Mouse (Mus musculus) forebrain, embryonic 10.5 days (tissue): ENCODE measurements around the gene Sulf2. TPM values are rescaled to one million over a fixed set of nuclear protein-coding genes. Genes with fewer than 3 reads are reported as not detected.

ENCODE experiments used
- DNase-seq: peaks from one replicate; pipeline ENCODE4 v3.0.0-alpha.2; 2017; ENCODE audit warnings: low spot score; ENCODE audit errors: extremely low spot score
- H3K27ac ChIP-seq: fragments of 300-500 bp; sonication (generic); 2 replicates; pipeline ENCODE4 v1.5.1; 2016; ENCODE audit warnings: mild to moderate bottlenecking
- H3K27me3 ChIP-seq: fragments of 300-500 bp; sonication (generic); 2 replicates; pipeline ENCODE4 v1.6.1; 2016; ENCODE audit warnings: mild to moderate bottlenecking; ENCODE audit not compliant: poor library complexity, severe bottlenecking
- H3K36me3 ChIP-seq: fragments of 300-500 bp; sonication (generic); replicated peaks from 2 replicates; pipeline ENCODE4 v1.6.1; 2016; ENCODE audit warnings: mild to moderate bottlenecking, moderate library complexity
- H3K4me1 ChIP-seq: fragments of 300-500 bp; sonication (generic); 2 replicates; pipeline ENCODE4 v1.6.1; 2016
- H3K4me3 ChIP-seq: fragments of 300-500 bp; sonication (generic); 2 replicates; pipeline ENCODE4 v1.5.1; 2016; ENCODE audit warnings: mild to moderate bottlenecking, moderate library complexity
- H3K9me3 ChIP-seq: fragments of 300-500 bp; sonication (generic); 2 replicates; pipeline ENCODE4 v1.6.1; 2016; ENCODE audit warnings: mild to moderate bottlenecking, moderate library complexity
- WGBS: fragments of 180-500 bp; shearing (Covaris S2); methylation state at CpG from one replicate; pipeline ENCODE4 v1.1.7; 2016; 5-methylcytosine and 5-hydroxymethylcytosine counted together
- polyA plus RNA-seq: library from polyadenylated mRNA; unstranded; fragments of >200 nt; fragmentation: Nextera tagmentation; extraction: Ambion mirVana; gene quantifications from 2 replicates; pipeline ENCODE4 v1.2.1, GENCODE M21; 2016

Sulf2 gene
- polyA plus RNA-seq, 1 experiment from 2014 or later = 71.1 TPM

DNA sequence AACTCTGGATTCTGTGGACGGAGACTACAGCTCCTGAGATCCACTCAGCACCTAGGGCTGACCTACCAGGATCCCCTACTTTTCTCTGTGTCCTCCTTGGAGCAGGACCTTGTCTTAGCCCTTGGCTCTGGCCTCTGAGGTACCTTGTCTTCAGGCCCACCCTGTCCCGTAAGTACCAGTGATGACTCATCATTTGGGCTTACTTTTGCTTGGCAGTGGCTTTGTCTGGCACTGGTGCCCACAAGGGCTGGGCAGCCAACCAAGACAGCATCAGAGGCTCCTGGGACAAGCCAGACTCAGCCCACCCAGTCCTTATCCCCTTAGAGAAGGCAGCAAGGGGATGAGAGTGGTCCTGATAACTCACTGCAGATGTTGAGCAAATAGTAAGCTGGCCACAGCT, 11.9 kb upstream of the Sulf2 start:
- Histone ChIP-seq H3K4me3 (no peak overlapping the region), H3K9me3 (no peaks in the 10 kb centered on the region), H3K27me3 (peaks cover 81% of the 10 kb centered on the region), H3K27ac (peak overlapping the region; percentile 42), H3K4me1 (peaks cover 66% of the 10 kb centered on the region), H3K36me3 (no peaks in the 10 kb centered on the region)
- WGBS = 89% methylated on average over 2 of the region's 2 CpGs
- DNase-seq = no peak

DNA sequence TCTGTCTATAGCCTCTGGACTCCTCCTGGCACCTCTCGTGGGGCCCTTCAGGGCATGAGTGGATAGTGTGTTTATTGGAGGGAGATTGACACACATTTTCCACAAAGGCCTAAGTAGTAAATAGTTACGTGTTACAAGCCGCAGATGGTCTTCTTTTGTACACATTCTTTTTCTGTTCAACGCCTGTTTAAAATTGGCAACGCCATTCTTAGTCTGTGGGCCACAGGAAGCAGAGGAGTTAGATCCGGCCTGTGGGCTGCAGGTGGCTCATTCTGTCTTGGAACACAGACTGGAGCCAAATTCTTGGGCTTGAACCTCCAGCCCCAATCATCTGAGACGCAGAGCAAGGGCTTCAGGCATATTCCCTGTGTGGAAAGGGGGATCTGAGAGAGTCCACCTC, 9.9 kb upstream of the Sulf2 start:
- Histone ChIP-seq H3K4me1 (peaks cover 56% of the 10 kb centered on the region), H3K27ac (no peak overlapping the region), H3K4me3 (no peak overlapping the region), H3K9me3 (no peaks in the 10 kb centered on the region), H3K36me3 (no peaks in the 10 kb centered on the region), H3K27me3 (peaks cover 71% of the 10 kb centered on the region)
- WGBS = 85% methylated on average over 7 of the region's 7 CpGs
- DNase-seq = no peak

GRCm38 (mm10) chr2:166164601-166165000, 9.1 kb upstream of the Sulf2 start:
- Histone ChIP-seq H3K27ac (no peak overlapping the region), H3K4me3 (no peak overlapping the region), H3K27me3 (peaks cover 63% of the 10 kb centered on the region), H3K36me3 (no peaks in the 10 kb centered on the region), H3K4me1 (peaks cover 48% of the 10 kb centered on the region), H3K9me3 (no peaks in the 10 kb centered on the region)
- no peak for DNase-seq
- 90% methylated on average over 1 of the region's 1 CpGs for WGBS

DNA sequence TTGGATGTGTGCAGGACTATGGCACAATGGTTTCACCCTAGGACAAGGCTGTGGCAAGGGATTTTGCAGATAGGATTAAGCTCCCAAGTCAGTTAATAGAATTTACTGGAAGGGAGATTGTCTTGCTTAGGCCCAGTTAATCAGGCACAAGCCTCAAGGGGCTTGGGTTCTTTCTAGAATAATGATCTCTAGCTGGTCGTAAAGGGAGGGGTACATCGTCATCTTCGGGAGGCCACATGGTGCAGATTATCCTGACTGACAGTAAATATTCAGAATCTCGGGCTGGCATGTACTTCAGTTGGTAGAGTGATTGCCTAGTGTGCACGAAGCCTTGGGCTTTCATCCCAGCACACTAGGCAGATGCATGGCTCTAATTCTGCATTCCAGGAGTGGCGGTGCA, 8.5 kb upstream of the Sulf2 start:
- Histone ChIP-seq H3K4me1 (peaks cover 41% of the 10 kb centered on the region), H3K36me3 (no peaks in the 10 kb centered on the region), H3K27ac (no peak overlapping the region), H3K9me3 (no peaks in the 10 kb centered on the region; the same call in 1 of the 2 replicates), H3K4me3 (no peak overlapping the region), H3K27me3 (peaks cover 56% of the 10 kb centered on the region)
- DNase-seq = no peak
- WGBS = 83% methylated on average over 6 of the region's 6 CpGs

DNA sequence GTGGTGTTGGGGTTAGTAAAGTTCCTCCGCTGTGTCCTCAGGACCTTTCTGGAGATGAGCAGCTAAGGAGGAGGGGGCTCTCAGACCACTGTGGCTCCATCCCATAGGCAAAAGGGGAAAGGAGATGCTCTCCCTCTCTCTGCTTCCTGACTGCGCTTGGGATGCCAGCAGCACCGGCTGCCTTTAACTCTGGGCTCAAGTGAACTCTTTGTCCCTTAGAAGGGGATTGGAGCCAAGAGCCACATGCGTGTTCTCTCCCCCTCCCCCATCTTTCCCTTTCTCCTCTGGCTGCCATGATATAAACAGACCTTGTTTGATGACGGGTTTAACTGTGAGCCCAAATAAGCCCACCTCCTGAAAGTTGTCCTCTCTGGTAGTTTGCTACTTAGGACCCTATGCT, 7.8 kb upstream of the Sulf2 start:
- H3K36me3 ChIP-seq = no peaks in the 10 kb centered on the region
- peaks cover 35% of the 10 kb centered on the region for H3K4me1 ChIP-seq
- H3K4me3 ChIP-seq = no peak overlapping the region
- WGBS = 81% methylated on average over 5 of the region's 5 CpGs
- H3K27ac ChIP-seq = peak overlapping the region; percentile 53; the same call in 1 of the 2 replicates
- H3K9me3 ChIP-seq = no peaks in the 10 kb centered on the region; the same call in 1 of the 2 replicates
- DNase-seq = no peak
- peaks cover 51% of the 10 kb centered on the region for H3K27me3 ChIP-seq

DNA sequence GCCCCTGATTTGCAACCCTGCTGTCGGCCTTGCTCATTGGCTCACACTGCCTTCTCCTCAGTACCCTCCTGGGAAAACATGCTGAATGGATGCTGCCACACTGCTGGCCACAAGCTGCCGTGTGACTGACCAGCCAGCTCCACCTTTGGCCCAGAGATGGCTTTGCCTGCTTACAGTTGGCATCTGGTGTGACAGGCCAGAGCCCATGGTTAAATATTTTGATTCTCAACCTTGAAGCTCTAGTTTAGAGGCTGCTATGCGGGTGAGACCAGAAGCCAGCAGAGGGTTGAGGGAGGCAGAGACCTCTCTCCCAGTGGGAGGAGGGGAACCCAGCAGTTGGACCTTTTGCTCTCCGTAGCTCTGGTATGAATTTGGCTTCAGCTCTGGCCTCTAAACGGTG, 6.7 kb upstream of the Sulf2 start:
- no peaks in the 10 kb centered on the region for H3K36me3 ChIP-seq
- H3K27ac ChIP-seq = peak overlapping the region; percentile 53; the same call in 1 of the 2 replicates
- H3K9me3 ChIP-seq = no peaks in the 10 kb centered on the region; the same call in 1 of the 2 replicates
- DNase-seq = no peak
- 83% methylated on average over 5 of the region's 5 CpGs for WGBS
- H3K4me3 ChIP-seq = no peak overlapping the region
- peaks cover 35% of the 10 kb centered on the region for H3K4me1 ChIP-seq
- peaks cover 51% of the 10 kb centered on the region for H3K27me3 ChIP-seq

GRCm38 (mm10) chr2:166159276-166159675, 3.8 kb upstream of the Sulf2 start:
- Histone ChIP-seq H3K9me3 (no peaks in the 10 kb centered on the region; the same call in 1 of the 2 replicates), H3K4me3 (no peak overlapping the region), H3K4me1 (peaks cover 52% of the 10 kb centered on the region), H3K27ac (no peak overlapping the region), H3K27me3 (peaks cover 44% of the 10 kb centered on the region), H3K36me3 (no peaks in the 10 kb centered on the region)
- no peak for DNase-seq
- 90% methylated on average over 7 of the region's 7 CpGs for WGBS

- peaks cover 36% of the 10 kb centered on the region for H3K27me3 ChIP-seq
- no peaks in the 10 kb centered on the region; the same call in 1 of the 2 replicates for H3K9me3 ChIP-seq
- WGBS = 73% methylated on average over 12 of the region's 12 CpGs
- no peak overlapping the region for H3K4me3 ChIP-seq
- H3K27ac ChIP-seq = peak overlapping the region; percentile 72
- peaks cover 58% of the 10 kb centered on the region for H3K4me1 ChIP-seq
- no peak for DNase-seq
- H3K36me3 ChIP-seq = no peaks in the 10 kb centered on the region
These were observed 2.5 kb upstream of the Sulf2 start for GRCm38 (mm10) chr2:166157767-166158561.

- WGBS = 94% methylated on average over 2 of the region's 2 CpGs
- H3K36me3 ChIP-seq = no peaks in the 10 kb centered on the region
- peaks cover 28% of the 10 kb centered on the region for H3K27me3 ChIP-seq
- peaks cover 58% of the 10 kb centered on the region for H3K4me1 ChIP-seq
- no peaks in the 10 kb centered on the region; the same call in 1 of the 2 replicates for H3K9me3 ChIP-seq
- H3K4me3 ChIP-seq = no peak overlapping the region
- H3K27ac ChIP-seq = peak overlapping the region; percentile 72; the same call in 1 of the 2 replicates
- no peak for DNase-seq
These were observed 1.7 kb upstream of the Sulf2 start for GRCm38 (mm10) chr2:166157144-166157543.

- WGBS = 16% methylated on average over 12 of the region's 12 CpGs
- H3K27ac ChIP-seq = peak overlapping the region; percentile 97
These were observed 659 bp upstream of the Sulf2 start for GRCm38 (mm10) chr2:166156122-166156521.

GRCm38 (mm10) chr2:166154749-166155453, 562 bp downstream of the Sulf2 start:
- no peaks in the 10 kb centered on the region; the same call in 1 of the 2 replicates for H3K9me3 ChIP-seq
- H3K27ac ChIP-seq = peak overlapping the region; percentile 97
- peaks cover 39% of the 10 kb centered on the region for H3K27me3 ChIP-seq
- DNase-seq = peak; percentile 76
- peak overlapping the region; percentile 90 for H3K4me3 ChIP-seq
- peaks cover 78% of the 10 kb centered on the region for H3K4me1 ChIP-seq
- H3K36me3 ChIP-seq = peaks cover 16% of the 10 kb centered on the region
- 1% methylated on average over 92 of the region's 95 CpGs for WGBS

More at GRCm38 (mm10) chr2:166156122-166156521, 659 bp upstream of the Sulf2 start:
- Histone ChIP-seq H3K27me3 (peaks cover 26% of the 10 kb centered on the region), H3K4me3 (peak overlapping the region; percentile 90), H3K9me3 (no peaks in the 10 kb centered on the region; the same call in 1 of the 2 replicates), H3K36me3 (peaks cover 6% of the 10 kb centered on the region), H3K4me1 (peaks cover 66% of the 10 kb centered on the region)
- DNase-seq = no peak

DNA sequence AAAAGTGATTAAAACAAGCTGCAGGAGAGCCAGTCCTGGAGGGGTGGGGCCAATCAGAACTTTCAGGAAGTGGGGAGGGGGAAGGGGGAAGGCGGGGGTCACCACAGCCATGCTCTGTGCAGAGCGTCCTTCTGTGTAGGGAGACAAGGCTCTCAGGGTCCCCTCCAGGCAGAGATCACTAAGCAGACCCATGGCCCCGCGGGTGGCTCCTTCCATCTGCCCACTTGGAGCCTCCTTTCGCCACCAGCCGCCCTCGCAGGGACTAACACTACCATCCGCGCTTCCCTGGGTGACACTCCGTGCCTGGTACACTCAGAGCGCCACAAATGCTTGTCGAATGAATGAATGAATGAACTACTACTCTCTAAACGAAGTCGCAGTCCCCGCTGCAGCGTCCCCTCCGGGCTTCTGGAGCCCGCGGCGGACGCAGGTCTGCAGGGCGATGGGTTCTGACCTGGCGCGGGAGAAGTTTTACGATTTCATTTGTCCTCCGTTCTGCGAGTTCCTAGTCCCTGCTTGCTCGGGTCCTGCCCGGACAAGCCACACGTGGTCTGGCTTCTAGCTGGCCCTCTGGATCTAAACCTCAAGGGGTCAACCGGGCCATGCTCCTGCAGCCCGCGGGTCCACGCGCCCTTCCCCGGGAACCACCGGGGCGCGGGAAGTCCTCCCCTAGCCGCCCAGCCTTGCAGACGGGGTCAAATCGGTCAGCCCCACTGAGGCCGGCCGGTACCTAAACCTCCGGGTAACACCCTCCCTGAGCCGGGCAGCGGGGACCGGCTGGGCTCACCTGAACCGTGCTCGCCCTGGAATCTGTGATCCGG, 1.4 kb downstream of the Sulf2 start:
- H3K4me1 ChIP-seq = peaks cover 86% of the 10 kb centered on the region
- H3K27ac ChIP-seq = peak overlapping the region; percentile 97
- WGBS = under 1% methylated on average over 51 of the region's 51 CpGs
- no peaks in the 10 kb centered on the region for H3K9me3 ChIP-seq
- peaks cover 17% of the 10 kb centered on the region for H3K36me3 ChIP-seq
- H3K4me3 ChIP-seq = peak overlapping the region; percentile 90
- peak; percentile 71 for DNase-seq
- peaks cover 44% of the 10 kb centered on the region for H3K27me3 ChIP-seq
